Mouse (Mus musculus) lung, postnatal 4 days (tissue): ENCODE measurements around the gene Wdr46.

Source experiments
- DNase-seq, 2 experiments: peaks; one replicate each; pipeline ENCODE4 v3.0.0; 2021

Wdr46 gene

GRCm38 (mm10) chr17:33953310-33953709 lies 12.8 kb downstream of the Wdr46 start:
- DNase-seq, result no peak

- no peak for DNase-seq
Measured at GRCm38 (mm10) chr17:33953961-33954565, 13.6 kb downstream of the Wdr46 start.

DNA sequence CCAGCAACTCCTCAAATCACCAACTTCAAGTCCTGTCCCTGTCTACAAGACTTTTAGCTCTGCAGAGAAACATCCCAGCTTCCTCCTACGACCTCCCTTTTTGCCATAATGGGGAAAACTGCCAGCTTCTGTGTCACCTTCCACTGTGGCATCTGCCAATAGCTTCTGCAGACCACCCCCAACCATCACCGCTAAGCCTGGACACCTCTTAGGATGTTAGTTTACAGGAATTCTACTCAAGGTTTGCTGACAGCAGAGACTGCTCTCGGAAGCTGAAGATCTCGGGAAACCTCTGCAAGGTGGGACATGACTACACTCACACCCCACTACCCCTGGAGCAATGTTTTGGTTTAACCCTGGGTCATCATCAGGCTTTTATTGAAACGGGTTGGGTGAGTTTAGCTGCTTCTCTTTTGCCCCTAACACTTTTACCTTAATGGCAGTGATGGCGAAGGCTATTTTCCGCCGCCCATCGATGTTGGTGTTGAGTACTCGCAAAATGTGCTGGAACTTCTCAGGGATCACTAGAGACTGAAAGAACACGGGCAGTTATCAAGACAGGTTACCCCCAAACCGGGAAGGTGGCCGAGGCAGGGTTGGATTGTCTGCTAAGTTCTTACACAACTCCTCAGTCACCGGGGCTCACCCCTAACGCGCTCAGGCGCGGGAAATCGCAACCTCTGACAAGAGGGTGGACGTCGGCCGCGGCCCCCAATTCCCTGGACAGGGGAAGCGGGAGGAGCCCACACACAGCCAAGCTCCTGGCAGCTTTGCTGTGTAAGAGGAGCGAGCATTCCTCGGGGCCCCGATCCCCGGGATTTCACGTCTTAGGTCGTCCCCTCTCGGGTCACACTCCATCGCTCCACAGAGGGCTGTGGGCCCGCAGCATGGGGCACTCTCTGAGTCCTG lies 14.4 kb downstream of the Wdr46 start:
- DNase-seq, result no peak

- peak; percentile 96 for DNase-seq
Measured at GRCm38 (mm10) chr17:33955555-33956214, 15.2 kb downstream of the Wdr46 start, which contains the start of the genes Vps52 and Rps18. Gene Vps52, plus strand, starts transcription at chr17:33955812. Gene Rps18, minus strand, starts transcription at chr17:33956001.

DNA sequence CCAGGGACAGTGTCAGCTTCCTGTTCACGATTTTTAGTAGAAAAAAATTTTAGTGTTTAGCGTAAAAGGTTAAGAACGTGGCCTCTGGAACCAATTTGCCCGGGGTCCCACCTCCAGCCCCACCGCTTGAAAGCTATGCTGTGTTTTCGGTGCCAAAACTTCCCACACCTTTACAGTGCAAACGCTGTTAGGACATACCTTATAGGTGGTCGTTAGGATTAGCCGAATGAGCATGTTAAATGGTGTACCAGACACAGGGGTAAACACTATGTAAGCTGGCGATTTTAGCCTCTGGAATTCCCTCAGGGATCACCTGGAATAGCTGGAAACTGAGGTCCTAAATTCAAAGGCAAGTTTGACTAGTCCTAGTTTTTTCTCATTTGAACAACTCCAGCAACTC lies 15.9 kb downstream of the Wdr46 start:
- no peak for DNase-seq

DNA sequence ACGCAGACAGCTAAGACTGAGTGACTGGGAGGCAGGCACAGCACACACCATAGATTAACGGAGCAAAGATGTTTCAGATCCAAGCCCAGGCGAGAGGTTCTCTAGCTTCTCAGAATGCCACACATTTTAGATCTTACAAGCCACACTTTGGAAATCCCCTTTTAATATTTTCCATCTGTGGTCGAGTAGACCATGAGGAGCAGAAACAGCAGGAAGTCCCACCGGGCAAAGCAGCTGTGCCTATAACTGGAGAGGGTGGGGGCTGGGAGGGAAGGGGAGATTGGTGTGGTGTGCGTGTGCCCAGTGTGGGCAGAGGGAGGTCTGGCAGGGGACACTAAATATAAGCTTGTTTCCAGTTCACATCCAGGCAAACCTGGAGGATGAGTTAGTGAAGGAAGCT lies 17.0 kb downstream of the Wdr46 start:
- no peak for DNase-seq

- peak in 1 of 2 experiments; percentile 20 for DNase-seq
Measured at GRCm38 (mm10) chr17:33958451-33958850, 18.0 kb downstream of the Wdr46 start.

DNA sequence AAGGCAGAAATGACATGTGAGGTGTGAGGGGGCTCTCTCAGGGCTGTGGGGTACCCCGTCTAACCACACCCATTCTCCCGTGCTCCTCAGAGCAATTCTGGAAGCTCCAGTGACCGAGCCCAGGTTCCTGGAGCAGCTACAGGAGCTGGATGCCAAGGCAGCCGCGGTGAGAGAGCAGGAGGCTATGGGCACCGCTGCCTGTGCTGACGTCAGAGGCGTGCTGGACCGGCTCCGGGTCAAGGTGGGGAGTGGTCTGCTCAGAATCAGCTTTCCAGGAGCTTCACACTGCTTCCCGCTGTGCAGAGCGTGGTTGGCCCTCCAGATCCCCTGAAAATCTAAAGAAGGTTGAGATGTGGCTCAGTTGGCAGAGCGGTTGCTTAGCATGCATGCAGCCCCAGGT lies 18.7 kb downstream of the Wdr46 start:
- peak in 1 of 2 experiments; percentile 34 for DNase-seq

DNA sequence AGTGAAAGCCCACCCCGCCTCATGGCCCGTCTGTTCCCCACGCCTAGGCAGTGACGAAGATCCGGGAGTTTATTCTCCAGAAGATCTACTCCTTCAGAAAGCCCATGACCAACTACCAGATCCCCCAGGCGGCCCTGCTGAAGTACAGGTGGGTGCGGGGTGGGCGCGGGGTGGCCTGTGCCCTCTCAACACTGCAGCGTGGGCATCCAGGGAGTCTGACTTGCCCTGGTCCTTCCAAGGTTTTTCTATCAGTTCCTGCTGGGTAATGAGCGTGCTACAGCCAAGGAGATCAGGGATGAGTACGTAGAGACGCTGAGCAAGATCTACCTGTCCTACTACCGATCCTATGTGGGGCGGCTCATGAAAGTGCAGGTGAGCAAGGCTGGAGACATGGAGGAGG lies 19.5 kb downstream of the Wdr46 start:
- DNase-seq, result no peak

GRCm38 (mm10) chr17:33962876-33963275 lies 22.4 kb downstream of the Wdr46 start:
- no peak for DNase-seq

- DNase-seq, result no peak
Measured at GRCm38 (mm10) chr17:33965082-33965845, 24.8 kb downstream of the Wdr46 start.

- DNase-seq, result peak in 1 of 2 experiments; percentile 24
Measured at GRCm38 (mm10) chr17:33965846-33966550, 25.5 kb downstream of the Wdr46 start.

DNA sequence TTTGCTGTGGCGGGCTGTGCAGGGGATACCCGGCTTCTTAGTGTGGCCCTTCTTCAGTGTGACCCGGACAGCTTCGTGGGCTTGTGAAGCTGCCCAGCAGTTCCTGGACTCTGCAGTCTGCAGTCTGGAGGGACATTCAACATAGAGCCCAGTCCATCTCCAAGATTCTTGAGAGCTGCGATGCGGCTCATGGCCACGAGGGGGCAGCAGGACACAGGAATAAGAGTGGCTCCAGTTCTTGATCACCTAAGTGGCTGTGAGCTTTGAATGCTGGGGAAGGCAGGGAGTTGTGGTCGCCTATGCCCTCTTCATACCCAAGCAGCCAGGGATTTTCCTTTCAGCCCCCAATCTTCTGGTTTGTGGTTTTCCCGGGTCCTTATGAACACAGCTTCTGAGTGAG lies 28.0 kb downstream of the Wdr46 start:
- DNase-seq, result peak; percentile 76 to 83

DNA sequence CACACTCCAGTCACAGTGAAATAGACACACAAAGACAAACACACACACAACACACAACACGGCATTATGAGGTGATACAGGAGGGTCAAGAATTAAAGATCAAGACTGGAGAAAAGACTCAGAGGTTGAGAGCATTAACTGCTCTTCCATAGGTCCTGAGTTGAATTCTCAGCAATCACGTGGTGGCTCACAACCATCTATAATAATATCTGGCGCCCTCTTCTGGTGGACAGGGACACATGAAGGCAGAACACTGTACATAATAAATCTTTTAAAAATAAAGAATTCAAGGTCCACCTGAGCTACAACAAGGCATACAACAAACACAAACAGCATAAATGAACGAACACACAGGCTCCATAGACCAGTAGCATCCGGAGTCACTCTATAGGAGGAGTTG lies 28.5 kb downstream of the Wdr46 start:
- peak in 1 of 2 experiments; percentile 51 for DNase-seq

DNA sequence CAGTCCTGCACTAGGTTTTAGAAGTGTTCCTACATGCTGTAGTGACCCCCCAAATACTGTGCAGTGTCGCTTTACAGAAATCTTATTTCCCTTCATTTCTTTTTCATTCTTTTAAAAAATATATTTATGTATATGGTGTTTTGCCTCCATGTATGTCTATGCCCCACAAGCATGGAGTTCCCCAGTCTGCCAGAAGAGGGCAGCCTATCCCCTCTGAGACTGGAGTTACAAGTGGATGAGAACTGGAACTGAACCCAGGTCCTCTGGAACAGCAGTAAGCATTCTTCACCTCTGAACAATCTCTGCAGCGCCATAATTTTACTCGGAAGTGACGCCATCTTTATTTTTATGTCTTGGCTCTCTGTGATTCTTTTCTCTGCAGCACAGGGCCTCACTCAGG lies 28.9 kb downstream of the Wdr46 start:
- DNase-seq, result no peak

DNA sequence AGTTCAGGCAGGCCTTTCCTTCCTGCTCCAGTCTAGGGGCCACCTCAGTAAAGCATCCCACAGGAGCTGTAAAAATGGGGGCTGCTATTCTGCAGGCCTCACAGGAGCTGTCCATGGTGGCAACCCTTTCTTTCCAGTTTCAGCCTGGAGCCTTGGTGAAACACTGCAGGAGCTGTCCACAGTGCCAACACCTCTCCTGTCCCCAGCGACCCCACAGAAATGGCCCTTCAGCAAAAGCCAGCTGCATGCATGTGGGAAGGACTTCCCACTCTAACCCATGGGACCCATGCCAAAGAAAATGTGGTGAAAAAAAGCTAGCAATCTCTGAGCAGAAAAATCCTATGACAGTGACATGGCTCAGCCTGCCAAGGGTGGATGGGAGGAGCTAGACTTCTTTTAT lies 32.2 kb downstream of the Wdr46 start:
- DNase-seq, result peak; percentile 46 to 62

- DNase-seq, result no peak
Measured at GRCm38 (mm10) chr17:33973572-33973971, 33.1 kb downstream of the Wdr46 start.

GRCm38 (mm10) chr17:33977861-33978557 lies 37.5 kb downstream of the Wdr46 start:
- peak in 1 of 2 experiments; percentile 22 for DNase-seq

- peak; percentile 85 to 86 for DNase-seq
Measured at GRCm38 (mm10) chr17:33978631-33979031, 38.2 kb downstream of the Wdr46 start.

DNA sequence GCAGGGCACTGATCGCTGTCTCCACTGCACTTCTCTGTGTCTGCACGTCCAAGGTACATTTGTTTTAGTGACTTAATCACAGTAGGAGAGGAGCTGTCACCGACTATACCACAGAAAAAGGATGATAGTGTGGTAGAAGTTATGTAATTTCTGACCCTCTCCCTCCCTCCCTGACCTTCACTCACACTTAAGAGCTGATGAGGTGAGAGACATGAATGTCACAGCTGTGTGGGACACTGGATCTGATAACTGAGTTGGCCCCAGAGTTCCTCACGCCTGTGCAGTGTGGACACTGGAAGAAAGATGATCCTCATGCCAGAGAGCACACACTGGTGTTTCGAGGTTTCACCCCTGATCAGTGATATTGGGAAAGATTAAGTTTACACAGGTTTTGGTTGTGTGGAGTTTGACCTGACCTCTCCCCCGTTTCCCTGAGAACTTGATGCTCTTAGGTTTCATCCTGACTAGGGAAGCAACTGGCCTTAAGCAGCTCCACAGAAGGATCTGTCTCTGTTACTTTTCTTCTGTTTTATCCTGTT lies 39.1 kb downstream of the Wdr46 start:
- DNase-seq, result peak in 1 of 2 experiments; percentile 32
